Mouse (Mus musculus) kidney, postnatal 25 days (tissue): ENCODE data around the gene Tkt.
"Not testable (repeated sequence)": the region's sequence is repeated elsewhere in the genome, so short reads cannot be mapped to it uniquely, and the experiment has no call there.

Experiments used
- DNase-seq, 2 experiments: peaks; one replicate each; pipeline ENCODE4 v3.0.0; 2021; ENCODE audit warnings: mixed read lengths in 2 of 2

The Tkt gene

DNA sequence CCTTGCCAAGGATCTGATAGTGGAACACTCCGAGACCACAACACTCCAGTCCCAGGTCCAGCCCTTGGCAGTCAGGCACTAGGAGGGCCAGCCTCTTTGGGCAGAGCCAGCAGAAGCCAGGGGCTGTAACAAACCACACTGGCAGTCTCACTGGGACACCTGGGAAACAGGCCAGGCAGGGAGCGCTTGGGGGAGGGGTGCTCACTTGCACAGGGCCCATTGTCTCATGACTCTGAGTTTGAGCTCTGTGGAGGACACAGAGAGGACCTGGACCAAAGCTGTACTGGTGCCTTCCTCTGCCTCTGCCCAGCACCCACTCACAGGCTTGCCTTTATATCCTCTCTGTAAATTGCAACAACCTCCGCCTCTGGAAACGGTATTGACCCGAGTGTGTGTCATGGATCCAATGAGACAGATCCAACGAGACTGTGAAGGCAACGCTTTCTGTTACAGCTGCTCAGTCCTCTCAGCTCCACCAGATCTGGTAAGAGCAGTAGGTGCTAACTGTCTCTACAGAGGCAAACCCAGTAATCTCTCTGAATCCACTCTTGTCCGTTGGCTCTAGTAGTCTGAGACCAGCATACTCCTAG is at the start of gene Tkt:
Gene Tkt (plus strand): TSS at position 229 of the 590 bp plus-strand sequence.
- DNase-seq = peak; percentile 88 to 94

DNA sequence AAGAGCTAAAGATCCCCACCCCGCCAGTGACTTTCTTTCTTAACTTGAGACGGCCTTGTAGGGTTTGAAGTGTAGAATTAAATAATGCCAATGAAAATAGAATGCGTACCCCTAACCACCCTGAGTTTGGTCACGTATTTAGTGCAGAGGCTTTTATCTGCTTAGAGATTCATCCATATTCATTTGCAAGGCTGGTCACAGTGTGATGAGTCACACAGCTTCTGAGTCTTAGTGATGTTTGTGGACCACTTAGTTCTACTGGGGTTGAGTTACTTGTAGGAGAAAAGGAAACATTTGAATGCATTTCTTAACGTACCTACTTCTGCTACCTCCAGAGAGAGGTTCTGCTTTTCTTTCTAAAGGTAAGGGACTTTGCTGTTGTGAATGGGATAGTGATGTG is 43.2 kb upstream of the Tkt start:
- DNase-seq = no peak

DNA sequence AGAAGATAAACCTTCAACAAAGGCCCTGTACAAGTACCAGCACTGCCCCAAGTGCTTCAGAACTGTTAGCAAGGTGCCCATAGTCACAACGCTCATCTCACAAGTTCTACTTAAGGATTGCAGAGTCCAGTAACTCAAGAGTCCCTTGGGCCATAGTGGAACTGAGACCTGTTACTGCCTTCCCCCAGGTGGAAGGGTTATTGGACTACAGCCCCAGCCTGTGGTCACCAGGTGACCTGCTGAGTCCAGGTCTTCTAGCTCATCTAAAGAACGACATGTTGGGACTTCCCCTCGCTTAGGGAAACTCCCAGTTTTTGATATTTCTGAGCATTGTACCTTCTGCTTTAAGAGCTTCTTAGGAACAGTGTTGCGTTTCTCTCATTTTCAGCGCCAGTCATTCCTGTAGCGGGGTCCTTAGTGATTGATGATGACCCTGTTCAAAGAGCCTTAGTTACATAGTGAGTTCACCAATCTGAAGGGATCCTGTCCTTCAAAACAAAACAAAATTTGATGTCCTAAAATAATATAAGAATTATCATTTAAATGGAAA is 37.9 kb upstream of the Tkt start:
- no peak for DNase-seq

DNA sequence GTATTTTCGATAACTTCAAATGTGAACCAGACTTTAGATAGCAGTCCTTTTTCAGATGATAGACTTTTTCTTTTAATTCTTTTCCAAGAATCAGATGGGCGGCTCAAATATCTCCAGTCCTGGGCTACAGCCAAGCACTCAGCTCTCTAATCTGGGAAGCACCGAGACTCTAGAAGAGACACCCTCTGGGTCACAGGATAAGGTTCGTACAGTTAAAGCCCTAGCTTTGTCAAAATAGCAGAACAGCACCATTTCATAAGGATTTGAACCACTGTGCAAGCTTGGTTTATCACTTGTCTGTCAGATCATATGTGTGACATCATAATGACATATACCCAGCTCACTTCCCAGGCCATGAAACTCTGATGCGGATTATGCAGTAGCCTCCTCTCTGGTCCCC is 35.3 kb upstream of the Tkt start:
- no peak for DNase-seq

DNA sequence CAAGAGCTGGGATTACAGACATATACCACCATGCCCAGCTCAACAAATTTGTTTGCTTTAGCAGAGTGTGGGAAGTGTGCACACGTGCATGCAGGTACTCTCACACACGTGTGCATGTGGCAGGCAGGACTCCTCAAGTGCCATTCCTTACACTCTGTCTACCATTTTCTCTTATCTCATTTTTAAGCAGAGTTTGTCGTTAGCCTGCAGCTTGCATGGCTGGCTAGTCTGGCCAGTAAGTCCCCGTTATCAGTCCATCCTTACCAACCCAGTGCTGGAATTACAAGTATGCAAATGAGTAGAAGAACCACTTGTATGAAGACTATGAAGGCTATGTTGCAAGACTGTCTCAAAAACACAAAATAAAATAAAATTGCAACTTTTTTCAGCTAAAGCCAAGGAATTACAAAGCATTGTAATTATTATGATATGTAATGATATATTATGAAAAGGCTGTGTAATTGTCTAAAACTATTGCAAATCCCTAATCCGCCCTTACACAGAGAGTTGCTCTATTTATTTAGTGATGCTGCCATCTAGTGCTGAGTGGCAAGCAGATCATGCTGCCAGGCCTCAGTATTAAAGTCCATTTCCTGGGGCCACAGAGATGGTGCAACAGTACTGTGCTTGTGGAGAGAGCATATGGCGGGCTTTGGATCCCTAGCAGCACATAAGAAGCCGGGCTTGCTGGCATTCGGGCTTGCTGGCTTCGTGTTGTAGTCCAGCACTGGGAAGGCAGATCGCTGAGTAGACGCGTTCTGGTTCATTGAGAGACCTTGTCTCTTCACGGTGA is 32.0 kb upstream of the Tkt start:
- DNase-seq = peak; percentile 44 to 45

DNA sequence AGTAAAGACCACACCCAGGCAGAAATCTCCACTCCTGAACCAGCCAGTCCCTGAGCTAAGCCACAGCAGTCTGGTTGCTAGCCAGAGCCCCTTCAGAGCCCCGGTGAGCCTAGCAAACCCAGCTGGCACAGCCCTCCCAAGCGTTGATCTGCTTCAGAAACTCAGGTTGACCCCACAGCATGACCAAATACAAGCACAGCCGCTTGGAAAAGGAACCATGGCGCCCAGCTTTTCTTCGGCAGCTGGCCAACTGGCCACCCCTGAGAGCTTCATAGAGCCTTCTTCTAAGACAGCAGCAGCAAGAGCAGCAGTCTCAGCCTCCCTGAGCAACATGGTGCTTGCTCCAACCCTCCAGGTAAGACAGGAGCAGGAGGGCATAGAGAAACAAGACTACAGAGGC is 28.8 kb upstream of the Tkt start:
- DNase-seq = no peak

DNA sequence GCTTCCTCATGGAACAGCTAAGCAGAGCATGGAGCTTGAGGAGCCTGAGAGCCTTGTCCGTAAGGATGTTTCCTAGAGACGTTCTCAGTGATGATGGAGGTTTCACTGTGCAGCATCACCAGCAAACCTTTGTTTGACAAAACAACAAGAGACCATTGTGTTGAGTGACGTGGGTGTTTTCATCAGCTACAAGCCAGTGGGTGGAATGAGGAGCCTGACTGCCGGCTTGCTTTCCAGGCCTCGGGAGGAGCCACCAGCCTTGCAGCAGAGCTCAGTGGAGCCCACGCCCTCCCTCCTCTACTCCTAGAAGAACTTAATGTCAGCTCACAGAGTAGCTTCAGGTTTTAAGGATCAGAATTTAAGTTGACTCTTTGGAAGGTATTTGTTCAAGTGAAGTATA is 24.8 kb upstream of the Tkt start:
- no peak for DNase-seq

DNA sequence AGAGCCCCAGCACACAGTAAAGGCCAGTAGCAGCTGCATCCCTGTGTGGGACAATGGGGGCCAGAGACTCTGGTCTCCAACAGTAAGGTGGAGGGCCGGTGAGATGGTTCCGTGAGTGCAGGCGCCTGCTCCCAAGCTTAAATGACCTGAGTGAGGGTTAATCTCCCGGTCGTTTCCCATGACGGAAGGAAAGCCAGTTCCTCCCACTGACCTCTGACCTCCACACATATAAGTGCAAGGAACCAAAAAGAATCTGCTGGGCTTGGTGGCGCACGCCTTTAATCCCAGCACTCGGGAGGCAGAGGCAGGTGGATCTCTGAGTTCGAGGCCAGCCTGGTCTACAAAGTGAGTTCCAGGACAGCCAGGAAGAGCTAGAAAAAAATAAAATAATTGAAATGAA is 19.8 kb upstream of the Tkt start:
- no peak for DNase-seq

DNA sequence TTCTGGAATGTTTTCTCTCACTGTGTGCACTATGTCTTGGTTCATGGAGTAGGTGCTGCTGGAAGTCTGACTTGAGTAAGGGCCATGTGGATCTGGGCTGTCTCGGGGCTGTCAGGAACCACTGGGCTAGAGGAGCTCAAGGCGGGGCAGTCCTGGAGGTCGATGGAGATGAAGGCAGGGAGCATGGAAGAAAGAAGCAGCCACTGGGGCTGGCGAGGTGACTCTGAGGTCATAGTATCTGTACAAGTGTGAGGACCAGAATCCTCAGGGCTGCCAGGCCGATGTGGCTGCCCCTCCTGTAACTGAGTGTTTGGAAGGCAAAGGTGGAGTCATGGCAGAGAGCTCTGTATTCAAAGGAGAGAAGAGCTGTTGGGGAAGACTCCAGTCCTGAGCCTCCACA is 19.2 kb upstream of the Tkt start:
- DNase-seq = no peak

DNA sequence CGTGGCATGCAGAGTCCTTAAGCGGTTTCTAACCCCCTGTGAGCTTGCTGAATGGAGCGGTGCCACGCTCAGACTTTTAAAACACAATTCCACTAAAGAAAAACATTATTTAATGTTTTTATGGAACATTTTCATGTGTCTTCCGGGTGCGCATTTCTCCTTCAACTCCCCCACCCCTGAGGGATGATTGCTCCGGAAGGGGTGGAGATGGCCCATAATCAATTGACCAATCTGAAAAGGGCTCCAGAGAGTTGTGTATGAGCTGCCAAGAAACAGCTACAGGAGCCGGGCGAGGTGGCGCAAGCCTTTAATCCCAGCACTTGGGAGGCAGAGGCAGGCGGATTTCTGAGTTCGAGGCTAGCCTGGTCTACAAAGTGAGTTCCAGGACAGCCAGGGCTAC is 18.7 kb upstream of the Tkt start:
- DNase-seq = no peak

DNA sequence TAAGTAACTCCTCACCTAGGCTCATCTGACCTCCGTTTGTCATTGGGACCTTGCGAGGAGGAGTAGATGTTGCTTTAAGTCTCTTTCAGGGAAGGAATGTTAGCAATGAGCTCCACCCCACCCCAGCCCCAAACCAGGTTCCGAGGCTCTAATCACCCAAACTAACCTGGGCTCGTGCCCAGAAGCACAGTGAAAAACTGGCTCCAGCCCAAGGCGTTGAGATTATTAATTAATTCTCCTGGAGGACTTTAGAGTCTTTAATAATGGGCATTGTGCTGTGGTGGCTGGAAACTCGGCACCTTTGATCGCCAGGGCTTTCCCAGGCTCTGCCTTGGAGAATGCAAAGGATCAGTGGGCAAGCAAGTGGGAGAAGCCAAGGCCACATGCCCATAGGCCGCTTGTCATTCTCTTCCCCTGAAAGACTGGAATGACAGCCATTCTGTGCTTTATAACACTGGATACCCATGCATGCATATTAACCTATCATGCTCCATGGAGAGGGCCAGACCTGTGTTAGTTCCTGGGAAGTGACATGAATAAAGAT is 17.4 kb upstream of the Tkt start:
- DNase-seq = peak; percentile 91 to 92

DNA sequence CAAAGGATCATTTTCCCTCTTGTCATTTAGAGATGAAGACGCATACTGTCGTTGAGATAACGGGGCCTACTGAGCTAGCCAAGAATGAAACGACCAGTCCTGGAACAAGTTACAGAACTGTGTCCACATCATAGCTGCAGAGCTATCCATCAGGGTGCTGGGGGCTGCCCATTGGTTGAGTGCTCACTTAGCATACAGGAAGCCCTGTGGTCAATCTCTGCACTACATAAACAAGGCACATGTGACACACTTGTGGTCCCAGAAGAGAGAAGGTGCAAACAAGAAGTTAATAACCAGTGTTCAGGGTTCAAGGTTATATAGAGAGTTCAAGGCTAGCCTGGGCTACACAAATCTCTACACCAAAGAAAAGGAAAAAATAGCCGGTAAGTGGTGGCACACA is 16.7 kb upstream of the Tkt start:
- no peak for DNase-seq

DNA sequence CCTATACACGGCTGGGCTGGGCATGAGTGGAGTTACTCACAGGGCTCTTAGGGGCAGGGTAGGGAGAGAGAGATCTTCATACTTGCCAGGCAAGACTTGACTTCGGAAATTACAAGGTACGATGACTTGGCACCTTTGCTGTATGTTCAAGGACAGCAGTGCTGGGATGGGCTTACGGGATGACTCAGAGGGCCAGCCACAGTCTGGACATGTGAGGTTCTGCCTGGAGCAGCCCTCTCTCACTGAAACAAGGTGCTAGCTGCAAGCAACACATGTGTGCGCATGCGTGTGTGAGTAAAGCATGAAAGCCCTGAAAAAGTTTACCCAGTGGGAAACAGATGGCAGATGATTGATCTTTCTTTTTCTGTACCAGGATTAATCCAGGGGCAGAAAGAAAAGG is 16.3 kb upstream of the Tkt start:
- no peak for DNase-seq

DNA sequence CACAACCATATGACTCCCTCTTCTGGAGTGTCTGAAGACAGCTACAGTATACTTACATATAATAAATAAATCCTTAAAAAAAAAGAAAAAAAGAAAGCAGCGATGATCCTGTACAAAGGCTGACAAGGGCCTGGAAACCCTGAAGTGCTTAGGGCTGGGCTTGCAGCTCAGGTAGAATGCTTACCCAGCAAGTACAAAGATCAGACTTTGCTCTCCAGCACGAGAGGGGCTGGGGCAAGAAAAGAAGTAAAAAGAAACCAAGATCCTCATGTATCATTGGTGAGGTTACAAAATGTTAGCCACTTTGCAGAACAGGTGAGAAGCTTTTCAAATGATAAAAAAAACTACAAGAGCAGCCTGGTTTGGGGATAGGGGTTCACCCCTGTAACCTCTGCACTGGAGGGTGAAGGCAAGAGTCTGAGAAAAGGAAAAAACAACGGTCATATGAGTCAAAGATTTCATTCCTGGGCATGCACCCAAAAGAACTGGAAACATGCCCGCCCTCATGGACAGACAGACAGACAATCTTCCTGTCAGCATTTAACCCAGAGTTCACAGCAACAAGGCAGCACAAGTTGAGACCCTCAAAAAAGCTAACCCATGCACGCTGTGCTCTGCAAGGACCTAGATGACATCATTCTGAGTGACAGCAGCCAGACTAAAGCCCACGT is 14.2 kb upstream of the Tkt start:
- peak; percentile 66 to 78 for DNase-seq

DNA sequence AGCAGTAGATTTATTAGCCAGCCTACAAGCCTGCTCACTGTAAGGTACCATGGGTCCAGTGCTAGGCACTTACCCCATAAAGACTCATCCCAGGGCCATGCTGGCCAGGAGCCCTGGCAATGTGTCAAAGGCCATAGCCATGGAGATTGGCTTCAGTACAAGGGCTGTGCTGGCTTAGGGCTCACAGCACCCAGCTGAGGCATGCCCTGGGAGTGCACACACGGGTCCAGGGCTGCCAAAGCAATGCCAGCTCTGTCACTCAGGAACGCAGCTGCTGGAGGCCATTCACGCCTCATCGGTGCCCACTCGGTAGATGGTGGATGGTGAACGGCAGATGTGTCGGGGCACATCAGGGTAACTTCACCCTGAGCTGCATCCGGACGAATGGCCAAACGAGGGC is 6.6 kb upstream of the Tkt start:
- DNase-seq = peak; percentile 91 to 95

DNA sequence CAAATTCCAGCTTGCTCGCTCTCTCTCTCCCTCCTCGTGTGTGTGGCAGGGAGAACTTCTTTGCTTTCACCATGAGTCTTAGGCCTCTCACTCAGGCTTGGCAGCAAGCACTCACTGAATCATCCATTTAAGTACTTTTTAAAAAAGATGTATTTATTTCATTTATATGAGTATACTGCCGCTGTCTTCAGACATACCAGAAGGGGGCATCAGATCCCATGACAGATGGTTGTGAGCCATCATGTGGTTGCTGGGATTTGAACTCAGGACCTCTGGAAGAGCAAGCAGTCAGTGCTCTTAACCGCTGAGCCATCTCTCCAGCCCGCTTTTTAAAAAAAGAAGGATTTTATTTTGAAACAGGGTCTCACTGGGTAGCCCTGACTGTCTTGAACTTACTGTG is 4.8 kb upstream of the Tkt start:
- not testable (repeated sequence) for DNase-seq

DNA sequence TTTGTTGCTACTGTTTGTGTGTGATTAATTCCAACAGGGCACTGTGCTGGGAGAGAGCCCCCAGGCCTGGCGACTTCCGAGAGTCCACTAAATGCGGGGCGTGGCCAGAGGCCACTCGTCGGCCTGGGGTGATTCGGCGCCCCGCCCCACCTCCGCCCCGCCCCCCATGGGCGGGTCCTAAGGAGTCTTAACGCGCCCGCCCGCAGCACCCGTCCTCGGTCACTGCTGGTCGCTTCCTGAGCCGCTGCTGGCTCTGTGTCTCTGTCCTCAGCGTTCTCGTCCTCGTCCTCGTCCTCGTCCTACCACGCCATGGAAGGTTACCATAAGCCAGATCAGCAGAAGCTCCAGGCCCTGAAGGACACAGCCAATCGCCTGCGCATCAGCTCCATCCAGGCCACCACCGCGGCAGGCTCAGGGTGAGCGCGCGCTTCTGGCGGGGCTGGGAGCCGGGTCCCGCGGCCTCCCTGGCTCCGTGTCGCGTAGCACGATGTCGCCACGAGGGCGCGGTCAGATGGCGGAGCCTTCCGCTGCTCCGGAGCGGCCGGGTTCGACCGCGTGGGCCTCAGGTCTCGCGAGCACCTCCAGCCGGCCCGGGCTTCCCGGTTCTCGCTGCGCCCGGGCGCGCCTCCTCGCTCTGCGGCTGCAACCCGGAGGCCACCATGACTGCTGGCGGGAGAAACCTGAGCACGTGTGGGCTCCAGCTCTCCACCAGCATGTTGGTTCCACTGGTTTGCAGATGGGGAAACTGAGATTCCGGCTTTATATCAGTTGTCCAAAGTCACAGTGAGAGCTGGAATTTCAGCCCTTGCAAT is 1.0 kb downstream of the Tkt start:
- peak; percentile 99 for DNase-seq

DNA sequence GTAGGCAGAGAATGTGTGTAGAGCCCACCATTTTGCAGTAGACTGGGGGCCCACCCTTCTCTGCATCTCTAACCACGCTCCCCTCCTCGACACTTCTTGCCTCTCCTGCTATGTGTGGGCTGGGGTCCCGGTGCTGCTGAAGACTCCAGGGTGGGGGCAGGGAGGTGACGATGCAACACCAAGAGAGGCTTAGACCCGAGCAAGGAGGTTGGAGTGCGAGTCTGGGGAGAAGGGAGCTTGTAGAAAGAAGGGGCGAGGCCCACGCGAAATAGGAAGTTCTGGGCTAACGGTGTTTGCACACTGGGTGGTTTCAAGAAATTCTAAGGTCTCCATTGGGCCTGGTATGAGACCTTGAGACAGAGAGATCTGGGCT is 1.6 kb downstream of the Tkt start:
- peak in 1 of 2 experiments; percentile 49 for DNase-seq

DNA sequence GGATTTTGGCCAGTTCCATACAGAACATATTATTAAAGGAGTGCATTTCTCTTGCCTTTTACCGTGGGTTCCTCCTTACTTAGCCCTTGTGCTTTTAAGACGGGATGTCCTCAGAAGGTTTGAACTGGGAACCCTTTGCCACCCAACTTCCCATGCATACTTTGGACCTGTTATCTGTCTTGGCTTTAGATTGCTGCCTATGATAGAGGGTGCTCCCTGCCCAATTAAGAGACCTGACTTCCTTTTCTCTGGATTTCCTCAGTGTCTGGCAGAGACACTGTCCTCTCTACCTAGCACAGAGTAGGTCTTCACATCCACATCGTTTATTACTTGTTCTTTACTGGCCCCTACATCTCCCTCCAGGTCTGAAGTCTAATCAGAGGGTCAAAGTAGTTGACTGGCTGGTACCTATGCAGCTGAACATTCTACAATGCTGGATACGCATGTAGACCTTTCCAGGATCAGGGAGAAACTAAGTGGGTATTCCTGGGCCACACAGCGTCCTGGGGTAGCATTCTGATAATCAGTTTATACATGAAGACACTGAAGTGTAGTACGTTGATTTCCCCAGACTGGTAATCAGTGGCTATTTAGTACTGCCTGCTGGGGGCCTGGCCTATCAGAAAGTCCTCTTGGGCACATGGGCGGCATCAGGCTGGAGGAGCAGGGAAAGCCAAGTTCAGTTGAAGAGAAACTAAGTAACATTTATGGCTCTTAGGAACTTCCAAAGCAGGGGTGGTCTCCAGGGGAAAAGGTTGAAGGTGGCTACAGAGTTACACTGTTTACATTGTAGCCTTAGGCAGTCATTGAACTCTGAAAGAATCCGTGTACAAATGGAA is 2.3 kb downstream of the Tkt start:
- peak in 1 of 2 experiments; percentile 51 for DNase-seq

DNA sequence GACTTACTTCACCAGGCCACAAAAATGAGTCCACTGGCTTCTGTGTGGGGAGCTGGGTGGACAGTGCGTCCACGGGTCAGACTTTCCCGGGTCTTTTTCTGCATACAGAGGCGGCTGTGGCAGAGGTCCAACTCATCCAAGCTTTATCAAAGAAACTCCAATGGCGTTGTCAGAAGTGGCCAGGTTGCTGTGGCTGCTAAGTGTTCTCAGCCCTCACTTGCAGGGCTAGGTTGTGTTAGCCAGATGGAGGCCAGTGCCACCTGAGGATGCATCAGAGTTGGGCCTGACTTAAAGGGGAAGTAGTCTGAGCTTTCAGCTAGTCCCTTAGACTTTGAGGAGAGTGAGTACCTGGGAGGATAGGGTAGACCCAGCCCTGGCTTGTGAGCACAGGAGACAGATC is 3.4 kb downstream of the Tkt start:
- peak in 1 of 2 experiments; percentile 35 for DNase-seq

DNA sequence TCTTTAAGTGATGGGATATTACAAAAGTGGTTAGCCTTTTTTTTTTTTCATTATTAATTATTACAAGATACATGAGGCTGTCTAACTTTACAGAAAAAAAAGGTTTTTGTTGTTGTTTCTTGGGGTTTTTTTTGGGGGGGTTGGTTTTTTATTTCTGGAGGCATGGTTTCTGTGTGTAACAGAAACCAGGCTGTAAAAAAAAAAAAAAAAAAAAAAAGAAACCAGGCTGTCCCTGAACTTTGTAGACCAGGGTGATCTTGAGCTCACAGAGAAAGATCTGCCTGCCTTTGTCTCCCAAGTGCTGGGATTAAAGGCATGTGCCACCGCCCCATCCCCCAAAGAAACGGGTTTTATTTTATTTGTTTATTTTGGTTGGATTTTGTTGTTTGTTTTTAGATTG is 3.8 kb downstream of the Tkt start:
- no peak for DNase-seq

DNA sequence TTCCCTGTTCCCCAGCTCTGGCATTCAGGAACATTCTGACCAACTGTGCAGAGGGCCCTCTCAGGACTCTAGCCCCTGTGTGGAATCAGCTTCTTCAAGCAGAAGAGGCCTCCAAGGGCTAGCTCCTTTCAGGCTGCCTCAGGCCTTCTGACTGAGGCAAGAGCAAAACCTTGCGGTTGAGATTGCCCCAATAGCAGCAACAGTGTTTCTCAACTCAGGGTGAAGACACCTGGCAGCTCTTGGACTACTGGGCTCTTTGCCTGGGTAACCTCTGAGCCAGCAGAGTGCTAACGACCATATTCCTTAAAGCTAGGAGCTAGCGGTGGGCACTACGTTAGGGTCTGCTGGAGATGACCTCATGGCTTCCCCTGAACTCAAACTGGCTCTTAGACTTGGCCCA is 5.0 kb downstream of the Tkt start:
- peak in 1 of 2 experiments; percentile 49 for DNase-seq
